Mouse (Mus musculus) megakaryocyte-erythroid progenitor cell, adult 5 weeks (primary cell): ENCODE results near the gene Gm13101. TPM values are rescaled to one million over a fixed set of nuclear protein-coding genes. Genes with fewer than 3 reads are reported as not detected.

ENCODE experiments used
- polyA plus RNA-seq: library from polyadenylated mRNA; stranded (reverse); fragments of >175 nt; gene quantifications from 2 replicates; pipeline ENCODE4 v1.2.3, GENCODE M21; 2012

Gene Gm13101
- not detected in 2 replicates for polyA plus RNA-seq

GRCm38 (mm10) chr4:143966850-143967249 is at the start of gene Gm13101:
Gm13101 (minus strand) TSS chr4:143966950.

GRCm38 (mm10) chr4:143994269-143994668 is 27.5 kb upstream of the Gm13101 start, which contains the start of gene Pramef17:
Pramef17 (minus strand) TSS chr4:143994369.

GRCm38 (mm10) chr4:143950916-143951315 is 15.8 kb downstream of the Gm13101 start, which contains the start of gene Pramef25:
Pramef25 (minus strand) TSS chr4:143951016.

Other genes with a start within 250 kb of the Gm13101 start
- gene Gm13078, start 247.5 kb downstream of the Gm13101 start, polyA plus RNA-seq = not detected in 2 replicates
- not detected in 2 replicates for gene Gm13023, start 177.6 kb downstream of the Gm13101 start, polyA plus RNA-seq
- gene Gm13084, start 150.9 kb downstream of the Gm13101 start, polyA plus RNA-seq = not detected in 2 replicates
- gene Gm13103, start 120.5 kb downstream of the Gm13101 start, polyA plus RNA-seq = not detected in 2 replicates
- 0.05 TPM in 1 of 2 replicates, not detected in the other for gene Pramef6, start 66.6 kb downstream of the Gm13101 start, polyA plus RNA-seq
- gene Pramef25, start 15.9 kb downstream of the Gm13101 start, polyA plus RNA-seq = not detected in 2 replicates
- not detected in 2 replicates for gene Pramef17, start 27.4 kb upstream of the Gm13101 start, polyA plus RNA-seq
- not detected in 2 replicates for gene Pramel4, start 92.2 kb upstream of the Gm13101 start, polyA plus RNA-seq
- gene Gm13102, start 139.5 kb upstream of the Gm13101 start, polyA plus RNA-seq = not detected in 2 replicates
- not detected in 2 replicates for gene Oog3, start 195.7 kb upstream of the Gm13101 start, polyA plus RNA-seq
- not detected in 2 replicates for gene Oog2, start 223.8 kb upstream of the Gm13101 start, polyA plus RNA-seq
- gene C87977, start 246.4 kb upstream of the Gm13101 start, polyA plus RNA-seq = not detected in 2 replicates